Mouse (Mus musculus): ENCODE results near the gene Mtrf1. TPM values are rescaled to one million over a fixed set of nuclear protein-coding genes. Genes with fewer than 3 reads are reported as not detected.
A peak's percentile ranks its signal among the peaks of the same experiment; 100 is the strongest.

Mtrf1 gene
- polyA plus RNA-seq (2014; fragmentation: Nextera tagmentation; extraction: Ambion mirVana), result 9.6 and 9.8 TPM in 2 replicates

DNA sequence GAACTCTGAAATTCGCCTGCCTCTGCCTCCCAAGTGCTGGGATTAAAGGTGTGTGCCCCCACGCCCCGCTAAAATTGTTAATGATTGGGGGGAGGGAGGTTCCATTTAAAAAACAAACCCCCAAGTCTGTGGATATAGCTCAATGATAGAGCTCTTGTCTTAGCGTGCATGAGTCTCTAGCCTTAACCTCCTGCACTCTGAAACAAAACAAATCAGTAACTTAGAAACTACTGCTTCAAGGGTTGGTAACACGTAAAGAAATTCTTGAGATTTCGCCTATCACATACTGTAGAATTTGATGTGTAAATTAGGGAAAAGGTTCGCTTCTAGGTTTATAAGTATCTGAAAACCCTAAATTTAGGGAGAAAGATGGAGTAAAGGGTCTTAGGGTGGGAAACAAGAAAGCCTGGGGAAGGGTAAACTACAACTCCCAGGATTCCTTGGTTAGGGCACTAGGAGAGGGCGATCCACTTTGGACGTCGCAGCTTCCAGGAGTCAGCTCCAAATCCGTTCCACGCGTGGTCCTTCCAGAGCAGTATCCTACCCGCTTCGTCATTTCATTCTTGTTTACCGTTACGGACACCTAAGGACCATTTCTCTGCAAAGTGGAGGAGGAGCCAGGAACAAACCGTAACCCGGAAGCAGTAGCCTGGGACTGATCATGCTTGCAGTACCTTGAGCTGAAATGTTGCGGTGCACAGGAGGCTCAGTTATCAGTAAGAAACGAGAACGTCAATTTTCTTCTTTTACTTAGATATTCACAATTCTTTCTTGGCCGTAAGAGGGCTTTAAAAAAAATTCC is at the start of gene Mtrf1:
Mtrf1 (plus strand) TSS at position 452 of the 802 bp plus-strand sequence.
- peak; percentile 86 for ATAC-seq (ENCODE audit: insufficient number of reproducible peaks, insufficient read depth, low FRiP score, low read depth)
- peak within 1 kb of the TSS; percentile 63 for H3K4me3 ChIP-seq (ENCODE audit: low read depth, low read length)
- H3K4me1 ChIP-seq (ENCODE audit: control insufficient read depth, insufficient read depth, low read length), result no peaks in the 10 kb centered on the region
- H3K27ac ChIP-seq (ENCODE audit: low read length), result peak within 1 kb of the TSS; percentile 89
- no peaks in the 10 kb centered on the region for H3K9me3 ChIP-seq (ENCODE audit: control insufficient read depth, low read depth, low read length)
- peak within 1 kb of the TSS; percentile 23; the same call in 1 of the 2 replicates for H3K9ac ChIP-seq (replicated peaks; ENCODE audit: low read depth, low read length)
- H3K36me3 ChIP-seq (ENCODE audit: control insufficient read depth, insufficient read depth, low read length), result peaks cover 5% of the 10 kb centered on the region
- H3K4me2 ChIP-seq (replicated peaks; ENCODE audit: low read depth, low read length), result peak within 1 kb of the TSS; percentile 53
- no peaks in the 10 kb centered on the region for H3K27me3 ChIP-seq (ENCODE audit: control insufficient read depth, insufficient read depth, low read length)
- 19% methylated on average over 23 of the region's 23 CpGs for WGBS

DNA sequence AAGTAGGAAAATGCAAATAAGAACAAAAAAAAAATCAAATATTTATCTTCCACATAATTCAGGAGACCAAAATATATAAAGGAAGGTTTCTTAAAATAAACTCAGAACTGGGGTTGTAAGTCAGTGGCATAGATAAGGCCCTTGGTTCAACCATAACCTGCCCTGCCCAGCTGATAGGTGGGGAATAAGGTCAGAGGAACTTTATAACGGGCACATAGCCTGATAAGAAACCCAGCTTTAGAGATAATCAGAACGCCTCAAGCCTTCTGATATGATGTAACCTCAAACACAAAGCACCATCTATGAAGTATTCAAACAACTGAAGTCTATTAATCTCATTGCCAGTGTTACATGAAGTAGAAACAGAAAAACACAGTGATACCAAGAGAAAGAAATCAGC is 39.5 kb upstream of the Mtrf1 start:
- Histone ChIP-seq H3K4me1 (ENCODE audit: control insufficient read depth, insufficient read depth, low read length) (no peaks in the 10 kb centered on the region), H3K27ac (ENCODE audit: low read length) (no peak overlapping the region), H3K36me3 (ENCODE audit: control insufficient read depth, insufficient read depth, low read length) (peaks cover 38% of the 10 kb centered on the region), H3K9me3 (ENCODE audit: control insufficient read depth, low read depth, low read length) (no peaks in the 10 kb centered on the region), H3K4me3 (ENCODE audit: low read depth, low read length) (no peak overlapping the region), H3K27me3 (ENCODE audit: control insufficient read depth, insufficient read depth, low read length) (no peaks in the 10 kb centered on the region), H3K4me2 (replicated peaks; ENCODE audit: low read depth, low read length) (no peak overlapping the region), H3K9ac (replicated peaks; ENCODE audit: low read depth, low read length) (no peak overlapping the region)
- ATAC-seq (ENCODE audit: insufficient number of reproducible peaks, insufficient read depth, low FRiP score, low read depth), result no peak
- WGBS, result 80% methylated on average over 2 of the region's 2 CpGs

DNA sequence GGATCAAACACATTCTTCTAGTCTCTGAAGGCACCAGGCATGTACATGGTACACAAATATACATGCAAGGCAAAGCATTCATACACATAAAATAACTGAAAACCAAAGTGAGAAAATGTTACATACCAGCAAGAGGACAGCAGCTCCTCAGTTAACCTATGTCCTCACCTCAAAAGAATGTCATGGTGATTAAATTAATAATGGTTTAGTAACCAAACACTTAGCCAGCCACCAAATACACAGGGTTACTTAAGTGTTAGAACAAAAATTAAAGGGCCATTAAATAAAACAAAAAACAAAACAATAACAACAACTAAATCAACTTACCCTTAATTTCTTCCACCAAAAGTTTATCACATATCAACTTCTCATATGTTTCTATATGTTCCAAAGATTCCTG is 20.5 kb upstream of the Mtrf1 start:
- Histone ChIP-seq H3K27me3 (ENCODE audit: control insufficient read depth, insufficient read depth, low read length) (no peaks in the 10 kb centered on the region), H3K4me3 (ENCODE audit: low read depth, low read length) (no peak overlapping the region), H3K4me2 (replicated peaks; ENCODE audit: low read depth, low read length) (no peak overlapping the region), H3K9ac (replicated peaks; ENCODE audit: low read depth, low read length) (no peak overlapping the region), H3K27ac (ENCODE audit: low read length) (no peak overlapping the region), H3K9me3 (ENCODE audit: control insufficient read depth, low read depth, low read length) (no peaks in the 10 kb centered on the region), H3K4me1 (ENCODE audit: control insufficient read depth, insufficient read depth, low read length) (no peaks in the 10 kb centered on the region), H3K36me3 (ENCODE audit: control insufficient read depth, insufficient read depth, low read length) (peaks cover 22% of the 10 kb centered on the region)
- ATAC-seq (ENCODE audit: insufficient number of reproducible peaks, insufficient read depth, low FRiP score, low read depth), result no peak

DNA sequence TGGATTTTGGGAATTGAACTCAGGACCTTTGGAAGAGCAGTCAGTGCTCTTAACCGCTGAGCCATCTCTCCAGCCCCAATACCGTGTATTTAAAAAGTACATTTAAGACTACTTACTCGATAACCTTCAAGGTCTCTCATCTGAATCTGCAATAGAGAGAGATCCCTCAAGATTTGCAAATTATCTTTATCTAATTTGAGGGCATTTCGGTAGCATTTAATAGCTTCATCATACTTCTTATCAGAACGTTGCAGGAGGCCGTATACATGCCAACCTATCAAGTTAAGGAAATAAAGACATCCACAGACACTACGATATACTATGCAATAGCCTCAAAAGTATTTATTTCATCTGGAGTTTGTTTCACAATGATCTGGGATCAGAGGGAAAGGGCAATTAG is 14.5 kb upstream of the Mtrf1 start:
- ATAC-seq (ENCODE audit: insufficient number of reproducible peaks, insufficient read depth, low FRiP score, low read depth), result no peak
- Histone ChIP-seq H3K4me1 (ENCODE audit: control insufficient read depth, insufficient read depth, low read length) (no peaks in the 10 kb centered on the region), H3K27ac (ENCODE audit: low read length) (no peak overlapping the region), H3K4me2 (replicated peaks; ENCODE audit: low read depth, low read length) (no peak overlapping the region), H3K4me3 (ENCODE audit: low read depth, low read length) (no peak overlapping the region), H3K9me3 (ENCODE audit: control insufficient read depth, low read depth, low read length) (no peaks in the 10 kb centered on the region), H3K36me3 (ENCODE audit: control insufficient read depth, insufficient read depth, low read length) (peaks cover 29% of the 10 kb centered on the region), H3K9ac (replicated peaks; ENCODE audit: low read depth, low read length) (no peak overlapping the region), H3K27me3 (ENCODE audit: control insufficient read depth, insufficient read depth, low read length) (no peaks in the 10 kb centered on the region)
- 94% methylated on average over 7 of the region's 7 CpGs for WGBS

DNA sequence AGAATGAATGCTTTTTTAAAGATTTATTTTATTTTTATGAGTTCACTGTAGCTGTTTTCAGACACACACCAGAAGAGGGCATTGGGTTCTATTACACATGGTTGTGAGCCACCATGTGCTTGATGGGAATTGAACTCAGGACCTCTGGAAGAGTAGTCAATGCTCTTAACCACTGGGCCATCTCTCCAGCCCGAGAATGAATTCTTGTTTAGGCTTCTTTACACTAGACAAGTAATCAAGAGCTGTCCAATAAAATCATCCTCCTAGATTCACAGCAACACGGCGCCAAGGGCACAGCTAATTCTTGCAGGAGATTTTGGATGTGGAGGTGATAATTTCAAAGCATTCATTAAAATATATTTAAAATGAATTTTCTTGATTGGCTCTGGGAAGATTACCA is 9.3 kb upstream of the Mtrf1 start:
- Histone ChIP-seq H3K27me3 (ENCODE audit: control insufficient read depth, insufficient read depth, low read length) (no peaks in the 10 kb centered on the region), H3K4me3 (ENCODE audit: low read depth, low read length) (no peak overlapping the region), H3K4me1 (ENCODE audit: control insufficient read depth, insufficient read depth, low read length) (no peaks in the 10 kb centered on the region), H3K9ac (replicated peaks; ENCODE audit: low read depth, low read length) (no peak overlapping the region), H3K9me3 (ENCODE audit: control insufficient read depth, low read depth, low read length) (no peaks in the 10 kb centered on the region), H3K4me2 (replicated peaks; ENCODE audit: low read depth, low read length) (no peak overlapping the region), H3K27ac (ENCODE audit: low read length) (no peak overlapping the region), H3K36me3 (ENCODE audit: control insufficient read depth, insufficient read depth, low read length) (peaks cover 8% of the 10 kb centered on the region; the same call in 1 of the 2 replicates)
- no peak for ATAC-seq (ENCODE audit: insufficient number of reproducible peaks, insufficient read depth, low FRiP score, low read depth)
- WGBS, result 94% methylated on average over 3 of the region's 3 CpGs

DNA sequence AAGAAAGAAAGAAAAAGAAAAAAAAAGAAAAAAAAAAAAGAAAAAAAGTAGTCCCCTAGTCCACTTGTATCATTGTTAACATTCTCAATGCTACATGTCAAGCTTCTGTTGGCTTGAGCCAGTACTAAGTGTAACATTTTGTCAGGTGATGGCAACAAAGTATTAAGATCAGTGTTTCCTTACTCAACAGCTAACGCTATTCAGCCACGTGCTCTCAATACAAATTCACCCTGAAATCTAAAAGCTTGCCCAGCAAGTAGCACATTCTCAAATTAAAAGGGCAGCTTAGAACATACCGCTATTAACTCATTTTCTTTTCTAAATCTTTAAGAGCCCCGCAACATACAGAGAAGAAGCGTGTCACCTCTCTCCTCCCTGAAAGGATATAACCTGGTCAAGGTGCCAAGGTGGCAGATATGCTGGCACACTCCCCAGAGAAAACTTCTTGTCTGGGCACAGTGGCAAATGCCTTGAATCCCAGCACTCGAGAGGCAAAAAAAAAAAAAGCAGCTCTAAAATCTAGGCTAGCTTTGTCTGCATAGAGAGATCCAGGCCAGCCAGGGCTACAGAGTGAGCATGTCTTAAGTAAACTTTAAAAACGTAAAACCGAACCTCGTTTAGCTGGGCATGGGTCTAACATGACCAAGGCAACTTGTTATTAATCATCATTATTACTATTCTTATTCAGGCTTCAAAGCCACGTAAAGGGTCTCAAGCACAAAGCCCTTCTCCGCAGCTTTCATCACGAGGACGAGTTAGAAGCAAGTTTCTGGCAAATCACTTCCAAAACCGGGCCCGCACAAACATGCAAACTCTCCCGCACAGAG is 7.9 kb upstream of the Mtrf1 start:
- no peaks in the 10 kb centered on the region for H3K27me3 ChIP-seq (ENCODE audit: control insufficient read depth, insufficient read depth, low read length)
- 2% methylated on average over 16 of the region's 16 CpGs for WGBS
- H3K36me3 ChIP-seq (ENCODE audit: control insufficient read depth, insufficient read depth, low read length), result peaks cover 7% of the 10 kb centered on the region; the same call in 1 of the 2 replicates
- peak overlapping the region; percentile 98 for H3K27ac ChIP-seq (ENCODE audit: low read length)
- H3K9ac ChIP-seq (replicated peaks; ENCODE audit: low read depth, low read length), result peak overlapping the region; percentile 92
- H3K4me1 ChIP-seq (ENCODE audit: control insufficient read depth, insufficient read depth, low read length), result no peaks in the 10 kb centered on the region
- no peaks in the 10 kb centered on the region for H3K9me3 ChIP-seq (ENCODE audit: control insufficient read depth, low read depth, low read length)
- H3K4me2 ChIP-seq (replicated peaks; ENCODE audit: low read depth, low read length), result peak overlapping the region; percentile 74
- peak; percentile 4; the same call in 1 of the 2 replicates for ATAC-seq (ENCODE audit: insufficient number of reproducible peaks, insufficient read depth, low FRiP score, low read depth)
- peak overlapping the region; percentile 84 for H3K4me3 ChIP-seq (ENCODE audit: low read depth, low read length)

DNA sequence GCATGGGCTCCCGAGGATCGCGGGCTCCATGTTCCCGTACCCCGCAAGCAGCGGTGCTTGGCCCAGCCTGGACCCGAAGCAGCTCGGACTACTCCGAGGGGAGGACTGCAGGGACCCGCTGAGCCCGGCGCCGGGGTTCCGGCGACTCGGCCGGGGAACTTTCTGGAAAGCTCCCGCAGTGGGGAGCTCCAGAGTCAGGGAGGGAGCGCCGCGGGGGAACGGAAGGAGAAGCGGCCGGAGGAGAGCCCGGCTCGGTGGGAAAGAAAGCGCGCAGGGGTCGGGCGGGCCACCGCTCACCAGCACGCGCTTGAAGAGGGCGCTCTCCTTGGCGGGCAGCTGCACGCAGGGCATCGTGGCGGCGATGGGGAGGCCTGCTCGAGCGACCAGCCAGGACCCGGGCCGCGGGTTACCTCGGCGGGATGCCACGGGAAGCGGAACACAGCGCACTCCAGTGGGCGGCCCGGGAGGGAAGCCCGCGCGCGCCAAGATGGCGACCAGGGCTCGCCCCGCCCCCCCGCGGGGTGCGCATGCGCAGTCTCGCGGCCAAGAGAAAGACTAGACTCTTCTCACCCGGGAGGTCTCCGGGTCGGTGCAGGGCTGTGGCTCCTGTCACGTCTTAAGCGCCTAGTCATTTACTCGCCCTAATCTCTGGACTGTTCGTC is 7.2 kb upstream of the Mtrf1 start, which contains the start of gene Naa16:
Naa16 (minus strand) TSS at position 514 of the 662 bp plus-strand sequence.
- Histone ChIP-seq H3K4me2 (replicated peaks; ENCODE audit: low read depth, low read length) (peak within 1 kb of the TSS; percentile 74), H3K4me1 (ENCODE audit: control insufficient read depth, insufficient read depth, low read length) (no peaks in the 10 kb centered on the region), H3K36me3 (ENCODE audit: control insufficient read depth, insufficient read depth, low read length) (peaks cover 7% of the 10 kb centered on the region; the same call in 1 of the 2 replicates), H3K9me3 (ENCODE audit: control insufficient read depth, low read depth, low read length) (no peaks in the 10 kb centered on the region), H3K27me3 (ENCODE audit: control insufficient read depth, insufficient read depth, low read length) (no peaks in the 10 kb centered on the region), H3K27ac (ENCODE audit: low read length) (peak within 1 kb of the TSS; percentile 98), H3K4me3 (ENCODE audit: low read depth, low read length) (peak within 1 kb of the TSS; percentile 84), H3K9ac (replicated peaks; ENCODE audit: low read depth, low read length) (peak within 1 kb of the TSS; percentile 92)
- under 1% methylated on average over 71 of the region's 71 CpGs for WGBS
- peak; percentile 93 for ATAC-seq (ENCODE audit: insufficient number of reproducible peaks, insufficient read depth, low FRiP score, low read depth)

DNA sequence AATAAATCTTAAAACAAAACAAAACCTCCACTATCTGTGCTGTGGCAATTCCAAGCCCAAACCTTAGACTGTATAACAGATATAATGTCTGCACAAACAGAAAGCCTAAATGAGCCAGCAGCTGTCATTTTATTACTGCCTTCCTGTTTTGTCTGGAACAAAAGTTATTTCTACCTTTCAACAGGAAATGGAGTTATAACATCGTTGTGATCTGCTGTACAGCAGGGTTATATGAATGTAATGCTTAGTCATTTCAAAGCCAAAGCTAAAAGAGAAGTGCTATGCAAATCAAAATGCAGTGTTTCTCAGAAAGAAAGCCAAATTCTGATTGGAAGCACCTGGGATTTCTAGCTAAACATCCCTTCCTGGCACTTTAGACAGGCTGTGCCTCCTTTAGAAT is 4.3 kb upstream of the Mtrf1 start:
- ATAC-seq (ENCODE audit: insufficient number of reproducible peaks, insufficient read depth, low FRiP score, low read depth), result no peak

More for the DNA sequence above, 4.3 kb upstream of the Mtrf1 start:
- no peak overlapping the region for H3K4me3 ChIP-seq (ENCODE audit: low read depth, low read length)
- 45% methylated on average over 1 of the region's 1 CpGs for WGBS
- H3K27ac ChIP-seq (ENCODE audit: low read length), result no peak overlapping the region
- no peaks in the 10 kb centered on the region for H3K9me3 ChIP-seq (ENCODE audit: control insufficient read depth, low read depth, low read length)
- H3K9ac ChIP-seq (replicated peaks; ENCODE audit: low read depth, low read length), result no peak overlapping the region
- no peak overlapping the region for H3K4me2 ChIP-seq (replicated peaks; ENCODE audit: low read depth, low read length)
- H3K36me3 ChIP-seq (ENCODE audit: control insufficient read depth, insufficient read depth, low read length), result no peaks in the 10 kb centered on the region
- H3K27me3 ChIP-seq (ENCODE audit: control insufficient read depth, insufficient read depth, low read length), result no peaks in the 10 kb centered on the region
- no peaks in the 10 kb centered on the region for H3K4me1 ChIP-seq (ENCODE audit: control insufficient read depth, insufficient read depth, low read length)

Measured in stomach, embryonic 14.5 days (tissue).